Mouse (Mus musculus) limb, embryonic 14.5 days (tissue): ENCODE data around the gene 5730522E02Rik. TPM values are rescaled to one million over a fixed set of nuclear protein-coding genes. Genes with fewer than 3 reads are reported as not detected.
A peak's percentile ranks its signal among the peaks of the same experiment; 100 is the strongest.

ENCODE experiments used
- ATAC-seq: fragments of 200-750 bp; cut with Nextera tagmentation; 2 replicates; pipeline ENCODE4 v1.8.0; 2017; ENCODE audit warnings: low read depth, moderate number of reproducible peaks, moderate TSS enrichment; ENCODE audit not compliant: low FRiP score
- DNase-seq: peaks from one replicate; pipeline ENCODE4 v3.0.0-alpha.2; 2015; ENCODE audit warnings: low spot score
- H3K27ac ChIP-seq: fragments of 300-500 bp; sonication (generic); replicated peaks from 2 replicates; pipeline ENCODE4 v1.5.1; 2014; ENCODE audit warnings: low read depth, mild to moderate bottlenecking, low read length, moderate library complexity, mixed read lengths
- H3K27me3 ChIP-seq: fragments of 300-500 bp; sonication (generic); 2 replicates; pipeline ENCODE4 v1.6.1; 2014; ENCODE audit warnings: low read length, mixed read lengths; ENCODE audit not compliant: control insufficient read depth, insufficient read depth
- H3K36me3 ChIP-seq: fragments of 300-500 bp; sonication (generic); 2 replicates; pipeline ENCODE4 v1.6.1; 2014; ENCODE audit warnings: mild to moderate bottlenecking, low read length, moderate library complexity, mixed read lengths; ENCODE audit not compliant: control insufficient read depth, insufficient read depth
- H3K4me1 ChIP-seq: fragments of 300-500 bp; sonication (generic); 2 replicates; pipeline ENCODE4 v1.6.1; 2014; ENCODE audit warnings: antibody characterized with exemption, low read length, mixed read lengths; ENCODE audit not compliant: control insufficient read depth, insufficient read depth
- H3K4me2 ChIP-seq: fragments of 300-500 bp; sonication (generic); replicated peaks from 2 replicates; pipeline ENCODE4 v1.6.1; 2014; ENCODE audit warnings: low read depth, mild to moderate bottlenecking, low read length, moderate library complexity; ENCODE audit not compliant: severe bottlenecking
- H3K4me3 ChIP-seq: fragments of 300-500 bp; sonication (generic); replicated peaks from 2 replicates; pipeline ENCODE4 v1.5.1; 2014; ENCODE audit warnings: low read length
- H3K9ac ChIP-seq: fragments of 300-500 bp; sonication (generic); 2 replicates; pipeline ENCODE4 v1.6.1; 2014; ENCODE audit warnings: mild to moderate bottlenecking, low read depth, low read length, moderate library complexity; ENCODE audit not compliant: severe bottlenecking
- H3K9me3 ChIP-seq: fragments of 300-500 bp; sonication (generic); 2 replicates; pipeline ENCODE4 v1.6.1; 2016; ENCODE audit warnings: low read length; ENCODE audit not compliant: control insufficient read depth
- POLR2A ChIP-seq: fragments of 200-500 bp; IDR thresholded peaks from 2 replicates; pipeline ENCODE4 v1.8.0; 2012; ENCODE audit warnings: inconsistent platforms, mild to moderate bottlenecking, moderate library complexity, borderline replicate concordance; ENCODE audit not compliant: insufficient read depth, insufficient read length; ENCODE audit errors: extremely low read depth
- WGBS: fragments of 180-500 bp; shearing (Covaris S2); extraction: QIAGEN DNeasy Blood & Tissue Kit; methylation state at CpG from one replicate; pipeline ENCODE4 v1.1.7; 2014; 5-methylcytosine and 5-hydroxymethylcytosine counted together
- polyA plus RNA-seq, 2 experiments: library from polyadenylated mRNA; depleted of rRNA in 1 of 2; stranded (reverse) in 1 of 2; unstranded in 1 of 2; fragments of >200 nt; fragmentation: Nextera tagmentation in 1 of 2; extraction: Ambion mirVana in 1 of 2; gene quantifications; 2 replicates each; pipeline versions ENCODE4 v1.2.1 to v1.2.3; 2012 to 2014

5730522E02Rik gene
- polyA plus RNA-seq, 2 experiments: 4.2 to 4.3 TPM

- WGBS: 55% methylated on average over 6 of the region's 6 CpGs
- Histone ChIP-seq H3K9me3 (no peaks in the 10 kb centered on the region), H3K27ac (no peak overlapping the region), H3K4me1 (no peaks in the 10 kb centered on the region), H3K27me3 (no peaks in the 10 kb centered on the region), H3K36me3 (no peaks in the 10 kb centered on the region), H3K4me2 (no peak overlapping the region), H3K9ac (no peak overlapping the region), H3K4me3 (no peak overlapping the region)
- DNase-seq: no peak
- TF ChIP-seq POLR2A: no peak
- no peak for ATAC-seq
Observed at GRCm38 (mm10) chr11:26075536-26075935, 135.0 kb downstream of the 5730522E02Rik start.

GRCm38 (mm10) chr11:26073638-26074294 is 136.8 kb downstream of the 5730522E02Rik start:
- Histone ChIP-seq H3K9ac (no peak overlapping the region), H3K27ac (no peak overlapping the region), H3K4me1 (no peaks in the 10 kb centered on the region), H3K4me3 (no peak overlapping the region), H3K27me3 (no peaks in the 10 kb centered on the region), H3K36me3 (no peaks in the 10 kb centered on the region), H3K9me3 (no peaks in the 10 kb centered on the region), H3K4me2 (no peak overlapping the region)
- 0 out of 2 replicates have a peak, but pooled peaks have one; percentile 67 for ATAC-seq
- DNase-seq: peak; percentile 80
- TF ChIP-seq POLR2A: no peak
- 48% methylated on average over 8 of the region's 8 CpGs for WGBS

- no peak overlapping the region for H3K27ac ChIP-seq
- 28% methylated on average over 4 of the region's 4 CpGs for WGBS
- H3K4me2 ChIP-seq: no peak overlapping the region
- no peaks in the 10 kb centered on the region for H3K9me3 ChIP-seq
- TF ChIP-seq POLR2A: no peak
- no peaks in the 10 kb centered on the region for H3K4me1 ChIP-seq
- no peak for ATAC-seq
- DNase-seq: no peak
- no peaks in the 10 kb centered on the region for H3K27me3 ChIP-seq
- no peak overlapping the region for H3K4me3 ChIP-seq
- H3K36me3 ChIP-seq: no peaks in the 10 kb centered on the region
- no peak overlapping the region for H3K9ac ChIP-seq
Observed at GRCm38 (mm10) chr11:26072101-26072500, 138.5 kb downstream of the 5730522E02Rik start.

- no peak for ATAC-seq
- Histone ChIP-seq H3K9me3 (no peaks in the 10 kb centered on the region), H3K4me1 (no peaks in the 10 kb centered on the region), H3K27me3 (no peaks in the 10 kb centered on the region), H3K36me3 (no peaks in the 10 kb centered on the region), H3K27ac (no peak overlapping the region), H3K4me3 (no peak overlapping the region), H3K9ac (no peak overlapping the region), H3K4me2 (no peak overlapping the region)
- TF ChIP-seq POLR2A: no peak
- DNase-seq: no peak
- 31% methylated on average over 2 of the region's 2 CpGs for WGBS
Observed at GRCm38 (mm10) chr11:26063252-26063651, 147.3 kb downstream of the 5730522E02Rik start.

- WGBS: 79% methylated on average over 8 of the region's 8 CpGs
Observed at GRCm38 (mm10) chr11:26061471-26062137, 149.0 kb downstream of the 5730522E02Rik start.

More at GRCm38 (mm10) chr11:26061471-26062137, 149.0 kb downstream of the 5730522E02Rik start:
- no peak overlapping the region for H3K27ac ChIP-seq
- no peaks in the 10 kb centered on the region for H3K36me3 ChIP-seq
- no peak for TF ChIP-seq POLR2A
- no peaks in the 10 kb centered on the region for H3K27me3 ChIP-seq
- DNase-seq (no peak), ATAC-seq (no peak)
- no peak overlapping the region for H3K9ac ChIP-seq
- no peaks in the 10 kb centered on the region for H3K9me3 ChIP-seq
- no peak overlapping the region for H3K4me3 ChIP-seq
- no peak overlapping the region for H3K4me2 ChIP-seq
- no peaks in the 10 kb centered on the region for H3K4me1 ChIP-seq
